Mouse (Mus musculus): Measurements from ENCODE around the gene Hoxb4. TPM values are rescaled to one million over a fixed set of nuclear protein-coding genes. Genes with fewer than 3 reads are reported as not detected.

Gene Hoxb4
- polyA plus RNA-seq, 1 experiment from 2014 or later: not detected

DNA sequence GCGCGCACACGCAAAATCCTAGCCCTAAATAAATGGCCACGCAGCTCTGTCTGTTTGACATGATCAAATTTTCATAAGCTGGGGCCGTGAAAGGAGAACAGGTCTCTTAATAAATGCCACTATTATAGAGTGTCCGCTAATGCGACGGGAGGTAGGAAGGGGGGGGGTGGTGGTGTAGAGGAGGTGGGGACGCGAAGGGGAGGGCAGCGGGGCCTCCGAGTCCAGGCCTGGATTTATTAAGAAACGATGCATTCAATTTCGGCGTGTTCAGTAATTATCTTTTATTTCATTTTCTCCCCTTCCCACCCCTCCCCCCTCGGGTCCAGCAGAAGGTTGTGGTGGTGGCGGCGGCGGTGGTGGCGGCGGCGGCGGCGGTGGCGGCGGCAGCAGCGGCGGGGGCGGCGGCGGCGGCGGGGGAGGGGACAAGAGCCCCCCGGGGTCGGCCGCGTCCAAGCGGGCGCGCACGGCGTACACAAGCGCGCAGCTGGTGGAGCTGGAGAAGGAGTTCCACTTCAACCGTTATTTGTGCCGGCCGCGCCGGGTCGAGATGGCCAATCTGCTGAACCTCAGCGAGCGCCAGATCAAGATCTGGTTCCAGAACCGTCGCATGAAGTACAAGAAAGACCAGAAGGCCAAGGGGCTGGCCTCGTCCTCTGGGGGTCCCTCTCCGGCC is 27.3 kb downstream of the Hoxb4 start:
- H3K4me3 ChIP-seq (replicated peaks): no peak overlapping the region
- no peak overlapping the region for H3K9ac ChIP-seq (replicated peaks)
- H3K4me2 ChIP-seq (replicated peaks): no peak overlapping the region
- H3K4me1 ChIP-seq (replicated peaks): 0 out of 2 replicates have a peak, but pooled peaks cover 4% of the 10 kb centered on the region
- H3K36me3 ChIP-seq: no peaks in the 10 kb centered on the region
- no peak overlapping the region for H3K27ac ChIP-seq
- no peaks in the 10 kb centered on the region for H3K9me3 ChIP-seq
- no peak for ATAC-seq
- WGBS: 2% methylated on average over 40 of the region's 56 CpGs
- H3K27me3 ChIP-seq: peaks cover 98% of the 10 kb centered on the region

DNA sequence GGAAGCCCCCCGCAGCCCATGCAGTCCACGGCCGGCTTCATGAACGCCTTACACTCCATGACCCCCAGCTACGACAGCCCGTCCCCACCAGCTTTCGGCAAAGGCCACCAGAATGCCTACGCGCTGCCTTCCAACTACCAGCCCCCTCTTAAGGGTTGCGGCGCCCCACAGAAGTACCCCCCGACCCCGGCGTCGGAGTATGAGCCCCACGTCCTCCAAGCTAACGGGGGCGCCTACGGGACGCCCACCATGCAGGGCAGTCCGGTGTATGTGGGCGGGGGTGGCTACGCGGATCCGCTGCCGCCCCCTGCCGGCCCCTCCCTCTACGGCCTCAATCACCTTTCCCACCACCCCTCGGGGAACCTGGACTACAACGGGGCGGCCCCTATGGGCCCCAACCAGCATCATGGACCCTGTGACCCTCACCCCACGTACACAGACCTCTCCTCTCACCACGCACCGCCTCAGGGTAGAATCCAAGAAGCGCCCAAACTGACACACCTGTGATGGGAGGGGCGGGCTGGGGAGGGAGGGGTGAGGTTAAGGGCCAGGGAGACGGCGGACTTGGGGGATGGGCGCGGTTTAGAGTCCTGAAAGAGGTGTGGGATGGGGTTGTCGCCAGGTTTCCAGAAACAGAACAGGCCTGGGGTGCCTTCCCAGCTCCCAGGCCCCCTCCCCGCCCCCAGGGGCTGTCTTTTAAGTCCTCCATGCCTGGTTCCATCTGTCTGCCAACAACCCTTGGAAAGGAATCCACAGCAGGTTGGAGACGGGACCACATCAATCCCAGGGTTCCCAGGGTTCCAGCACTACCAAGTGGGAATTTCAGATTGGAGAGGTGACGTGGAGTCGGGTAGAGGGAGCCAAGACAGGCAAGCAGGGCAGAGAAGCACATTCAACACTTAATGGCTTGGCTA is 28.1 kb downstream of the Hoxb4 start:
- ATAC-seq: no peak
- Histone ChIP-seq H3K27me3 (peaks cover 98% of the 10 kb centered on the region), H3K4me1 (replicated peaks) (0 out of 2 replicates have a peak, but pooled peaks cover 4% of the 10 kb centered on the region), H3K27ac (no peak overlapping the region), H3K36me3 (no peaks in the 10 kb centered on the region), H3K9ac (replicated peaks) (no peak overlapping the region), H3K4me3 (replicated peaks) (no peak overlapping the region), H3K4me2 (replicated peaks) (no peak overlapping the region), H3K9me3 (no peaks in the 10 kb centered on the region)
- under 1% methylated on average over 45 of the region's 45 CpGs for WGBS

DNA sequence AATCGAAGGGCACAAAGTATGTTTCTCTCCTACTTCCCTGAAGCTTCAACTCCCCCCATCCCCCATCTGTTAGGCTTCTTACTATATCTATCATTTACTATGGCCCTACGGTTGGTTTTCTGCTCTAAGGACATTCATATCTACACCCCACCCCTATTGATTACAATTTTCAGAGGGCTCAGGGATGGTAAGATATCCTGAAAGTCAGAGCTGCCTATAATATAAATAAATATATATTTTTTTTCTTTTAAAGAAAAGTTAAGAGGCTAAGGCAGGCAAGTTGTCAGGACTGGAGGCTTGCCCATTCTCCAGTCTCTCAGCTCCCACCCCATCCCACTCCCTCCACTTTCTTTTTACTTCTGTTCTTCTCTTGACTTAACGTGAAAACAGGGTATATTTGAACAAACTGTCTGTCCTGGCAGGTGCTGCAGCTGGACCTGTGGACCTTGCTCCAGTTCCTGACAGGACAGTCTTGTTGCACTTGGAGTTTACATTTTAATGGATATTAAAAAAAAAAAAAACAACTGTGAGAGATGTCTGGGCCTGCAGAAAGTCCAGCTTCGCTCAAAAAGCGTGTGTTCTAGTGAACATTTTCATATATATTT is 29.0 kb downstream of the Hoxb4 start:
- Histone ChIP-seq H3K4me3 (replicated peaks) (no peak overlapping the region), H3K27me3 (peaks cover 98% of the 10 kb centered on the region), H3K36me3 (no peaks in the 10 kb centered on the region), H3K9me3 (no peaks in the 10 kb centered on the region), H3K9ac (replicated peaks) (no peak overlapping the region), H3K27ac (no peak overlapping the region), H3K4me1 (replicated peaks) (0 out of 2 replicates have a peak, but pooled peaks cover 4% of the 10 kb centered on the region), H3K4me2 (replicated peaks) (no peak overlapping the region)
- no peak for ATAC-seq
- WGBS: 5% methylated on average over 5 of the region's 5 CpGs

DNA sequence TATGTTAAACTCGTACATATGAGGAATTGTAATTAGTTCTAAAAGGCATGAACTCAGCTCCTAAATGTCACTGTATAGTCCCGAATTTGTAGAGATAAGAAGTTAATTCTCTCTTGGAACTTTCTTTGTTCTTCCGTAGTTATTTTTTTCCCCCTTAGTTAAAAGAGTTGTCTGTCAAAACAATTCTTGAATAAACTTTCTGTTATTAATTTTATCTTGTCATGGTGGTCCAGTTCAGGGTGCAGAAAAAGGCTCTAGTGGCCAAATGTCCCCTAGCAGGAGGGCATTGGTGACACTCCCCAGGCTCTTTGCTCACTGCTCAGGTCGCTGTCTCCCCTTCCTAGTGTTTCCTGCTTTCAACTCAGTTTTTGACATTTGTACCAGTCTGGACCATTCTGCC is 29.6 kb downstream of the Hoxb4 start:
- Histone ChIP-seq H3K36me3 (no peaks in the 10 kb centered on the region), H3K27ac (no peak overlapping the region), H3K27me3 (peaks cover 98% of the 10 kb centered on the region), H3K4me2 (replicated peaks) (no peak overlapping the region), H3K9ac (replicated peaks) (no peak overlapping the region), H3K9me3 (no peaks in the 10 kb centered on the region), H3K4me1 (replicated peaks) (0 out of 2 replicates have a peak, but pooled peaks cover 4% of the 10 kb centered on the region), H3K4me3 (replicated peaks) (no peak overlapping the region)
- ATAC-seq: no peak
- 6% methylated on average over 4 of the region's 4 CpGs for WGBS

DNA sequence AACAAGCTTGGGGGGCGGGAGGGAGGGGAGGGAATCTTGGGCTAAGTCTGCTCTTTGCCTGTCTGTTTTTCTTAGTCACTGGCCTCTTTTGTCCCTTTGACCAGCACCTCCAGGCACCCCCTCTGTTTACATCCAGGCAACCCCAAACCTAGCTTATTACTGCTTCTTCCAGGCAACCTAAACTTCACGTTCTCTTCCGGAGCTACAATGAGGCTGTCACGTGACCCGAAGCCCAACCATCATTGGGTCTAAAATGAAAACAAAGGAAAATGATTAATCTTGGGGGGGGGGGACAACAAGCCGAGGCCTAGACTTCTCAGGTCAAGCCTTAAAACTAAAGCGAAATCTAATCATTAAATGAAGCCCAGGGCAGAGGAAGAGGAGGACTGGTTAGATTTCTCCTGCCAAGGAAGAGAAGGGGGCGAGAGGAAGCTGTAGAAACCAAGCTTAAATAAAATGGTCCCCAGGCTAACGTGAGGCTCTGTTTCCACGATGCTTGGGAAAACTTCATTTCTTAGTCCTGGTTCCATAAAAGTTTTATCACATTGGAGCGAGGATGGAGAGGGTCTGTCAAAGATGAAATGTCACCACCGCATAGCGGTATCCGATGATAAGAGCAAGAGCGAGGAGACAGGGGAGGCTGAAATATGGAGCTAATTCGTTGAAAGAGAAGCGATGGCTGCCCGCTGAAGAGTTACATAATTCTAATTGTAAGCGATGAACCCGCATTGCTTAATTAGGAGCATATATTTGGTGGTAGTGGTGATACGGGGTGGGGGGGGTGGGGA is 30.3 kb downstream of the Hoxb4 start:
- Histone ChIP-seq H3K4me3 (replicated peaks) (no peak overlapping the region), H3K9ac (replicated peaks) (no peak overlapping the region), H3K4me2 (replicated peaks) (no peak overlapping the region), H3K9me3 (no peaks in the 10 kb centered on the region), H3K36me3 (no peaks in the 10 kb centered on the region), H3K4me1 (replicated peaks) (0 out of 2 replicates have a peak, but pooled peaks cover 7% of the 10 kb centered on the region), H3K27me3 (peaks cover 98% of the 10 kb centered on the region), H3K27ac (no peak overlapping the region)
- no peak for ATAC-seq
- 2% methylated on average over 21 of the region's 21 CpGs for WGBS

DNA sequence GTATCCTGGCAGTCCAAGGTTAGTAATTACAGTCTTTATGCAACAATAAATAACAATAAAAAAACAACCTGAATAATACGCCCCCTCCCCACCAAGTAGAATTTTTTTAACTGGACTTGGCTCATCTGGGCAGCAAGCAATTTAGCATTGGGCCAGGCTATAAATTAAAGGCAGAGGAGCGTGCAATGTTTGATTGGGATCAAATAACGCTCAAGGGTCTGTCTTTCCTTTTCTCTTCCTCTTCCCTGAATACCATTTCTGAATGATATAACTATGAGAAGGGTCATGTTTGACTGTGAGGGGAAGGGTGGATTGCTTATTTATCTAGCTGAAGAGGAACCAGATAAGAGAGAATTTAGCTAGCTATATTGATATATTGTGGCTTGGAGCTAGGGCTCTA is 30.9 kb downstream of the Hoxb4 start:
- Histone ChIP-seq H3K4me1 (replicated peaks) (0 out of 2 replicates have a peak, but pooled peaks cover 7% of the 10 kb centered on the region), H3K9me3 (no peaks in the 10 kb centered on the region), H3K36me3 (no peaks in the 10 kb centered on the region), H3K4me3 (replicated peaks) (no peak overlapping the region), H3K27me3 (peaks cover 96% of the 10 kb centered on the region), H3K4me2 (replicated peaks) (no peak overlapping the region), H3K27ac (no peak overlapping the region), H3K9ac (replicated peaks) (no peak overlapping the region)
- WGBS: 7% methylated on average over 3 of the region's 3 CpGs
- no peak for ATAC-seq

DNA sequence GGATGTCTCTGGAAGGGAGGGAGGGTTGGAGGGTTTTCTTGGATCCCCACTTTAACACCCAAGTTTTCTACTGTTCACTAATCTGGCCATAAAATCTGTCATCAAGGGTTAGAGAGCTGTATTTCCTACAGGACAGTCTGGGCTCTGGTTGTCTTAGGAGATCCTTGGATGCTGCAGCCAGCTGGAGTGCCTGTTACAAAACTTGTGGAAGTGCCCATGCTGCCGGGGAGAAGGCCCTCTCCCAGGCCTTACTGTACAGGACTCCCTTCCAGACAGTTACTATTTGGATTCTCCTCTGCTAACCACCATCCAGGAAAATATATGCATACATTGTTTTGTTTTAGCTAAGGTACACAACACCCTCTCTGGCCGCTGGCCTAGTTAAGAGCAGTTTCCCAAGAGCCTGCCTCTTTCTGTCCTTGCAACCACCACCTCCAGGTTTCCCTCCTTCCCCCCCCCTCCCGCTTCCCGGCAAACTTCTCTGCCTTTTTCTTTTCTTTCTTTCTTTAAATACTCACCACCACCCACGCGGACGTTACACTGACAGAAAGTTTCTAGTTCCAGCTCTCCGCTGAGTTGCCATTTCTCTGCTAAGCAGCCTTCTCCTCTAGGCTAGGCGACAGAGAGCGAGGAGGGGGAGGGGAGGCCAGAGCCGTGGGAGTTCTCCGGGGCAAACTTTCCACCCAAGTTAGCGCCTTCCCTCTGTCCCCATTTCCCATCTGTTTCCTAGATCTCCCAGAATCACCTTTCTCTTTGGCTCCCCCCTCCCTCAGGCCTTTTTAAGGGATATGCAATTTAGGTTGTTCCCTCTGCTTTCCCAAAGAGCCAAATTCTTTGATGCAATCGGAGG is 31.6 kb downstream of the Hoxb4 start:
- Histone ChIP-seq H3K9ac (replicated peaks) (no peak overlapping the region), H3K4me1 (replicated peaks) (peaks cover 13% of the 10 kb centered on the region; the same call in 1 of the 2 replicates), H3K27ac (no peak overlapping the region), H3K36me3 (no peaks in the 10 kb centered on the region), H3K4me2 (replicated peaks) (no peak overlapping the region), H3K27me3 (peaks cover 96% of the 10 kb centered on the region), H3K4me3 (replicated peaks) (no peak overlapping the region), H3K9me3 (no peaks in the 10 kb centered on the region)
- under 1% methylated on average over 14 of the region's 14 CpGs for WGBS
- ATAC-seq: no peak

DNA sequence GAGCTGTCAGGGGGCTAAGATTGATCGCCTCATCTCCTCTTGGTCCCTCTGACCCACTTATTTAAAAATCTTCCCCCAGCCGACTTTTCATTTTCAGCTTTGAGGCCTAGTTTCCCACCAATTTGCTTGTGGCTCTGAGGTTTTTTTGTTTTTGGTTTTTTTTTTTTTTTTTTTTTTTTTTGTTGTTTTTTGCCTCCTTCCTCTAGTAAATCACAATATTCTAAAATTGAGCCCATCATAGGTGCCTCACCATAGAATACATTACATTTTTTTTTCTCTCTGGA is 32.2 kb downstream of the Hoxb4 start, which contains the start of gene Hoxb2:
TSS of gene Hoxb2 (plus strand) at position 185 of the 284 bp plus-strand sequence.
- peaks cover 14% of the 10 kb centered on the region; the same call in 1 of the 2 replicates for H3K4me1 ChIP-seq (replicated peaks)

DNA sequence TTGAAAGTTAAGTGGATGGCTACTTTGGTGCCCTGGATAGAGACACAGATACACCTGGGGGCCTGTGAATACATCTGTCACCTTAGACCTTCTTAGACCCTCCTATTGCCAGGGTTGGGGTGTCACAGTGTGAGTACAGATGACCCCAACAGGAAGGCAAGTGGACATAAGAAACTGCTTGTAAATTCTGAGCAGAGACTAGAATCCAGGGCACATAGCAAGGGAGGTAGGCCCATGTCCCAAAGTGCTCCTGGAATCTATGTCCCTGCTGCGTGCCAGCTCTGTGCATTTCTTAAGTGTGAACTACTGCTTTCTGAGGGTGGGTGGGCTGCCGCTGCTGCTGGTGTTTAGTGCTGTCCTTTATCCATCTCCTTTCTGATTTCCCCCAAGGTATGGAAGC is 32.7 kb downstream of the Hoxb4 start:
- WGBS: 0% methylated on average over 2 of the region's 2 CpGs
- no peak overlapping the region for H3K27ac ChIP-seq
- no peaks in the 10 kb centered on the region for H3K36me3 ChIP-seq
- no peak overlapping the region for H3K4me3 ChIP-seq (replicated peaks)
- peaks cover 93% of the 10 kb centered on the region for H3K27me3 ChIP-seq
- H3K4me2 ChIP-seq (replicated peaks): no peak overlapping the region
- ATAC-seq: no peak
- no peak overlapping the region for H3K9ac ChIP-seq (replicated peaks)
- no peaks in the 10 kb centered on the region for H3K9me3 ChIP-seq
- H3K4me1 ChIP-seq (replicated peaks): peaks cover 10% of the 10 kb centered on the region; the same call in 1 of the 2 replicates

More for the DNA sequence above, 32.2 kb downstream of the Hoxb4 start, which contains the start of gene Hoxb2:
- Histone ChIP-seq H3K9me3 (no peaks in the 10 kb centered on the region), H3K36me3 (no peaks in the 10 kb centered on the region), H3K4me3 (replicated peaks) (no peak within 1 kb of the TSS), H3K4me2 (replicated peaks) (no peak within 1 kb of the TSS), H3K9ac (replicated peaks) (no peak within 1 kb of the TSS), H3K27me3 (peaks cover 96% of the 10 kb centered on the region), H3K27ac (no peak within 1 kb of the TSS)
- no peak for ATAC-seq
- WGBS: 3% methylated on average over 2 of the region's 2 CpGs

DNA sequence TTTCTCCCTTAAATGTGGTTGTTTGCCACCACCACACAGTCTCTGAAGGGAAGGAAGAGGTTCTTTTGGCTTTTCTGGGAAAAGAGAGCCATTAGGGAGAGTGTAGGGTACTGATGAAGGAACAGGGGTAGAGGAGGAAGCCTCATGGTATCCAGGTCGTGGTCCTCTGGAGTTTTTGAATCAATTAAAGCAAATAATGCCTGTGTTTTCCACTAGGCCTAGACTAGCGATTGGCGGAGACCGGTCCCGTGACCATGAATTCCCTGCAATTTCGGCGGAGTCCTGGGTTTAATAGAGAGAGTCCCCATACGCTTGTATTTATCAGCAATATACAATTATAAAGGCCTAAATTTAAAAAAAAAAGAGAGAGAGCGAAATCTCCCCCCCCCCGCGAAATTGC is 33.2 kb downstream of the Hoxb4 start:
- peaks cover 10% of the 10 kb centered on the region; the same call in 1 of the 2 replicates for H3K4me1 ChIP-seq (replicated peaks)
- no peaks in the 10 kb centered on the region for H3K9me3 ChIP-seq
- H3K27me3 ChIP-seq: peaks cover 93% of the 10 kb centered on the region
- no peak for ATAC-seq
- WGBS: under 1% methylated on average over 11 of the region's 11 CpGs
- no peaks in the 10 kb centered on the region for H3K36me3 ChIP-seq
- H3K4me2 ChIP-seq (replicated peaks): no peak overlapping the region
- no peak overlapping the region for H3K4me3 ChIP-seq (replicated peaks)
- H3K27ac ChIP-seq: no peak overlapping the region
- no peak overlapping the region for H3K9ac ChIP-seq (replicated peaks)

DNA sequence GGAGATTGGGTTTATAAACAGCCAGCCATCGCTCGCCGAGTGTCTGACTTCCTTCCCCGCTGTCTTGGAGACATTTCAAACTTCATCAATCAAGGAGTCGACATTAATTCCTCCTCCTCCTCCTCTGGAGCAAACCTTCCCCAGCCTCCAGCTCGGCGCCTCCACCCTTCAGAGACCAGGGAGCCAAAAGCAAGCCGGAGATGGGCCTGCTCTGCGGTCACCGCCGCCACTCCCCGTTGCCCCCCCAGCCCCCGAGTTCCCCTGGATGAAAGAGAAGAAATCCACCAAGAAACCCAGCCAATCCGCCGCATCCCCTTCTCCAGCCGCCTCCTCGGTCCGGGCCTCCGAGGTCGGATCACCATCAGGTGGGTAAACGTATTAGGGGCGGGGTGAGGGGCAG is 33.8 kb downstream of the Hoxb4 start:
- ATAC-seq: no peak
- H3K27me3 ChIP-seq: peaks cover 93% of the 10 kb centered on the region
- no peak overlapping the region for H3K4me2 ChIP-seq (replicated peaks)
- H3K27ac ChIP-seq: no peak overlapping the region
- no peak overlapping the region for H3K9ac ChIP-seq (replicated peaks)
- no peak overlapping the region for H3K4me3 ChIP-seq (replicated peaks)
- H3K4me1 ChIP-seq (replicated peaks): peaks cover 10% of the 10 kb centered on the region; the same call in 1 of the 2 replicates
- H3K36me3 ChIP-seq: no peaks in the 10 kb centered on the region
- under 1% methylated on average over 22 of the region's 22 CpGs for WGBS
- H3K9me3 ChIP-seq: no peaks in the 10 kb centered on the region

Measured in midbrain, embryonic 13.5 days (tissue).